Mouse (Mus musculus) adrenal gland, adult 10 weeks (tissue): ENCODE data around the gene Gulp1. TPM values are rescaled to one million over a fixed set of nuclear protein-coding genes. Genes with fewer than 3 reads are reported as not detected.

Source experiments
- polyA plus RNA-seq: library from polyadenylated mRNA; stranded (reverse); fragments of 350-450 nt; fragmentation: Illumina TruSeq; extraction: RNeasy Lipid Tissue Mini Kit (QIAGEN cat#74804); gene quantifications from one replicate; pipeline ENCODE4 v1.2.3, GENCODE M21; 2014; ENCODE audit warnings: low read depth, low replicate concordance

Gene Gulp1
- 93.5 TPM for polyA plus RNA-seq

DNA sequence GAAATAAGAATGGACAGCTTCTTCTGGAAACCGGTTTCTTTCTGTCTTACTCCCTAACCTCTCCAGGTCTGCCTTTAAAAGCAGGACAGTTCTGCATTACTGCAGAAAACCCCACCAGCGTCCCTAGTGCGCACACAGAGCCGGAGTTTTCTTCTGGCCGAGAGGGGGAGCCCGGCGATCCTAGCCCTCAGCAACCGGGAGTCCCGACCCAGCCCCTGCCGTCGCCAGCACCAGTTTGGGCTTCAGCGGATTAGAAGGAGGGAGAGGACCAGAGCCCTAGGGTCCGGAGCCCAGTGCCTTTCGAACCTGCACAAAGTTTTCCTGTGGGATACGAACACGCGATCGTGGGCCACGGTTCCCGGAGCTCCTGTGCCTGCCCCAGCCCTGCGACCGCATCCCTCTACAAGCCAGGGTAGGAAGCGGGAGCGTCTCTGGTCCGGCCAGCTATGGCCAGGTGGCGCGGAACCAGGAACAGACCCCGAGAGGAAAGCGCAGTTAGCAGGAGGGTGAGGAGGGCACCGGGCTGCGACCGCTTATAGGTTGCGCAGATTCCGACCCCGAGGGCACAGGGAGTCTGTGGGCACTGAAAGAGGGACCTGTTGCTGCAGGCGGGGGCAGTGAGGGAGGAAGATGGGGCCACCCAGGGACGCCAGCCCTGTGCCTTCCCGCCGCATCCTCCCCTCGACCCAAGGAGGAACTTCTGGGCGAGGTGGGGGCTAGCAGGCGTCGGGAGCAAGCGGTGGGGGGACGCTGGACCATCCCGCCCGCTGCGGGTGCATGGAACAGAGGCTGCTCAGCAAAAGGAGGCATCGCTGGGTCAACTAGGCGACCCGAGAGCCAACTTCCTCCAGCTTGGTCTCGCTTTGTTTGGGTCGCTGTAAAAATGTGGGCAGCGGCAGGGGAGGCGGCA, at the start of gene Gulp1:
Gene Gulp1, plus strand, starts transcription at position 51 of the 910 bp plus-strand sequence.

